Mouse (Mus musculus) myocyte (in vitro differentiated cells): Measurements from ENCODE around the gene Aars2.

ENCODE experiments used
- E2F4 ChIP-seq: IDR thresholded peaks from one replicate; pipeline ENCODE4 v1.6.1; 2011; ENCODE audit warnings: mild to moderate bottlenecking, control low read depth, moderate library complexity; ENCODE audit not compliant: insufficient read depth
- MAX ChIP-seq: IDR thresholded peaks from one replicate; pipeline ENCODE4 v1.6.1; 2011; ENCODE audit warnings: low read depth, mild to moderate bottlenecking, control low read depth
- POLR2A ChIP-seq: IDR thresholded peaks from one replicate; pipeline ENCODE4 v1.6.1; 2011; ENCODE audit warnings: low read depth, mild to moderate bottlenecking, control low read depth, moderate library complexity; ENCODE audit not compliant: insufficient read length
- TCF12 ChIP-seq: IDR thresholded peaks from one replicate; pipeline ENCODE4 v1.6.1; 2011; ENCODE audit warnings: mild to moderate bottlenecking, control low read depth; ENCODE audit not compliant: poor library complexity, insufficient read depth, severe bottlenecking
- TCF3 ChIP-seq: IDR thresholded peaks from one replicate; pipeline ENCODE4 v1.6.1; 2011; ENCODE audit warnings: low read depth, control low read depth; ENCODE audit not compliant: insufficient read length
- USF1 ChIP-seq: IDR thresholded peaks from one replicate; pipeline ENCODE4 v1.6.1; 2011; ENCODE audit warnings: low read depth, mild to moderate bottlenecking, control low read depth, moderate library complexity

DNA sequence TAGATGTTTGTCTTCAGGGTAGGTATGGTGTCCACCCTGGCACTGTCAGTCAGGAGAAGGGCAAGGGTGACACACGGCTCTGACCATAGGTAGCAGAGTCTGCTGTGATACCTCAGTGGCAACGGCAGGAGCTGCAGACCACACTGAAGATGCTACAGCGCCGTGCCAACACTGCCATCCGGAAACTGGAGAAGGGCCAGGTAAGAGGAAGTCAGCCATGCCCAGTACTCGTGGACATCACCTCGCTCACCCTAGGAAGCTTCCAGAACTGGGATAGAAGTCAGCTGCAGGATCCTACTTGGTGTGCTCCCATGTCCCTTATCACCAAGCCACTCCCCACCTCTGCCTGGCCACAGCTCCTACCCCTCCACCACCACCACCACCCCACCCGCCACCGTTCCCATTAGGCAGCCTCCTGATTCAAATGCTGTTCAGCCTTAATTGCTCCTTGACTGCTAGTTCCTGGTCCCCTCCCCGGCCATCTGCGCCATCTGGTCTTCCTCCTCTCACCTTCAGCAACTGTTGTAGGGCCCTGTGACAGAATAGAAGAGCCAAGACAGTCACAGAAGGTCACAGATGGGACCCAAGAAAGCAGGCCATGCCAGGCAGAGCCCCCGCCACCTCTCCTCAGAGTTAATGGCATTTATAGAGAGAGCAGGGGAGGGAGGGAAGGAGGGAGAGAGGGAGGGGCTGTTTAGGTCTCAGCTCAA lies 12.3 kb downstream of the Aars2 start:
- no peak for TF ChIP-seq MAX
- TF ChIP-seq POLR2A = no peak
- no peak for TF ChIP-seq TCF12
- no peak for TF ChIP-seq USF1
- TF ChIP-seq TCF3 = no peak
- TF ChIP-seq E2F4 = no peak
